Mouse (Mus musculus): Measurements from ENCODE around the gene Hap1. TPM values are rescaled to one million over a fixed set of nuclear protein-coding genes. Genes with fewer than 3 reads are reported as not detected.

The Hap1 gene
- polyA plus RNA-seq, 1 experiment = 1.0 TPM

GRCm38 (mm10) chr11:100389931-100390445 is 34.1 kb upstream of the Hap1 start:
- peak overlapping the region; percentile 77 for H3K4me2 ChIP-seq (ENCODE audit: low read depth)

GRCm38 (mm10) chr11:100388588-100388987 is 32.7 kb upstream of the Hap1 start:
- no peak overlapping the region for H3ac ChIP-seq (ENCODE audit: control insufficient read depth, insufficient read length)
- no peak for TF ChIP-seq POLR2A (IDR thresholded peaks at IDR 0.05; ENCODE audit: insufficient read length, low read depth)
- no peak for TF ChIP-seq CEBPB (IDR thresholded peaks at IDR 0.05; ENCODE audit: insufficient read depth, poor library complexity, severe bottlenecking)
- TF ChIP-seq MYOG (IDR thresholded peaks at IDR 0.05; ENCODE audit: control insufficient read depth in 1 of 3, insufficient read depth in 1 of 3, insufficient read length in 2 of 3, low read depth in 2 of 3) = no peak
- no peak for TF ChIP-seq TCF12 (IDR thresholded peaks at IDR 0.05; ENCODE audit: insufficient read depth, poor library complexity, severe bottlenecking)
- no peak for TF ChIP-seq POLR2AphosphoS2 (IDR thresholded peaks at IDR 0.05; ENCODE audit: insufficient read length, low read depth)
- no peak for TF ChIP-seq REST (IDR thresholded peaks at IDR 0.05; ENCODE audit: insufficient read depth, insufficient read length)
- no peak for TF ChIP-seq E2F4 (IDR thresholded peaks at IDR 0.05; ENCODE audit: insufficient read depth)
- no peak for TF ChIP-seq MYOD1 (IDR thresholded peaks at IDR 0.05; ENCODE audit: control insufficient read depth in 1 of 3, insufficient read length in 2 of 3, low read depth in 2 of 3)
- no peak for TF ChIP-seq USF1 (IDR thresholded peaks at IDR 0.05; ENCODE audit: low read depth)
- H3K27me3 ChIP-seq (ENCODE audit: control insufficient read depth, insufficient read depth, insufficient read length) = no peaks in the 10 kb centered on the region
- no peak overlapping the region for H3K4me3 ChIP-seq
- H3K79me2 ChIP-seq (ENCODE audit: control insufficient read depth, insufficient read depth) = peaks cover 70% of the 10 kb centered on the region
- H3K36me3 ChIP-seq (ENCODE audit: control insufficient read depth, insufficient read depth) = peaks cover 25% of the 10 kb centered on the region
- H3K4me2 ChIP-seq (ENCODE audit: low read depth) = peak overlapping the region; percentile 77

More at GRCm38 (mm10) chr11:100389931-100390445, 34.1 kb upstream of the Hap1 start:
- Histone ChIP-seq H3K79me2 (ENCODE audit: control insufficient read depth, insufficient read depth) (peaks cover 84% of the 10 kb centered on the region), H3K36me3 (ENCODE audit: control insufficient read depth, insufficient read depth) (peaks cover 11% of the 10 kb centered on the region), H3K4me3 (no peak overlapping the region), H3ac (ENCODE audit: control insufficient read depth, insufficient read length) (no peak overlapping the region), H3K27me3 (ENCODE audit: control insufficient read depth, insufficient read depth, insufficient read length) (no peaks in the 10 kb centered on the region)
- TF ChIP-seq REST (IDR thresholded peaks at IDR 0.05; ENCODE audit: insufficient read depth, insufficient read length) (no peak), MYOD1 (IDR thresholded peaks at IDR 0.05; ENCODE audit: control insufficient read depth in 1 of 3, insufficient read length in 2 of 3, low read depth in 2 of 3) (peak in 1 of 3 experiments; percentile 52), MYOG (IDR thresholded peaks at IDR 0.05; ENCODE audit: control insufficient read depth in 1 of 3, insufficient read depth in 1 of 3, insufficient read length in 2 of 3, low read depth in 2 of 3) (peak in 1 of 3 experiments; percentile 33)

- Histone ChIP-seq H3K27me3 (ENCODE audit: control insufficient read depth, insufficient read depth, insufficient read length) (no peaks in the 10 kb centered on the region), H3K4me3 (no peak overlapping the region), H3K36me3 (ENCODE audit: control insufficient read depth, insufficient read depth) (peaks cover 26% of the 10 kb centered on the region), H3K79me2 (ENCODE audit: control insufficient read depth, insufficient read depth) (peaks cover 62% of the 10 kb centered on the region), H3ac (ENCODE audit: control insufficient read depth, insufficient read length) (no peak overlapping the region), H3K4me2 (ENCODE audit: low read depth) (peak overlapping the region; percentile 77)
- TF ChIP-seq TCF12 (IDR thresholded peaks at IDR 0.05; ENCODE audit: insufficient read depth, poor library complexity, severe bottlenecking) (peak; percentile 75), POLR2A (IDR thresholded peaks at IDR 0.05; ENCODE audit: insufficient read length, low read depth) (no peak), SRF (IDR thresholded peaks at IDR 0.05; ENCODE audit: control insufficient read depth, insufficient read length, low read depth) (no peak), POLR2AphosphoS2 (IDR thresholded peaks at IDR 0.05; ENCODE audit: insufficient read length, low read depth) (no peak), MYOG (IDR thresholded peaks at IDR 0.05; ENCODE audit: control insufficient read depth in 1 of 3, insufficient read depth in 1 of 3, insufficient read length in 2 of 3, low read depth in 2 of 3) (peak; percentile 71 to 89 (median 72)), MAX (IDR thresholded peaks at IDR 0.05; ENCODE audit: low read depth) (no peak), TCF3 (IDR thresholded peaks at IDR 0.05; ENCODE audit: insufficient read length, low read depth) (peak; percentile 58), E2F4 (IDR thresholded peaks at IDR 0.05; ENCODE audit: insufficient read depth) (peak; percentile 74), MYOD1 (IDR thresholded peaks at IDR 0.05; ENCODE audit: control insufficient read depth in 1 of 3, insufficient read length in 2 of 3, low read depth in 2 of 3) (peak; percentile 48 to 94 (median 87)), CEBPB (IDR thresholded peaks at IDR 0.05; ENCODE audit: insufficient read depth, poor library complexity, severe bottlenecking) (no peak), REST (IDR thresholded peaks at IDR 0.05; ENCODE audit: insufficient read depth, insufficient read length) (no peak)
Measured at GRCm38 (mm10) chr11:100387589-100388375, 31.9 kb upstream of the Hap1 start.

- no peaks in the 10 kb centered on the region for H3K27me3 ChIP-seq (ENCODE audit: control insufficient read depth, insufficient read depth, insufficient read length)
- peaks cover 27% of the 10 kb centered on the region for H3K36me3 ChIP-seq (ENCODE audit: control insufficient read depth, insufficient read depth)
- no peak overlapping the region for H3ac ChIP-seq (ENCODE audit: control insufficient read depth, insufficient read length)
- H3K4me2 ChIP-seq (ENCODE audit: low read depth) = peak overlapping the region; percentile 77
- no peak overlapping the region for H3K4me3 ChIP-seq
- no peak for TF ChIP-seq POLR2A (IDR thresholded peaks at IDR 0.05; ENCODE audit: insufficient read length, low read depth)
- no peak for TF ChIP-seq E2F4 (IDR thresholded peaks at IDR 0.05; ENCODE audit: insufficient read depth)
- no peak for TF ChIP-seq MYOG (IDR thresholded peaks at IDR 0.05; ENCODE audit: control insufficient read depth in 1 of 3, insufficient read depth in 1 of 3, insufficient read length in 2 of 3, low read depth in 2 of 3)
- TF ChIP-seq TCF12 (IDR thresholded peaks at IDR 0.05; ENCODE audit: insufficient read depth, poor library complexity, severe bottlenecking) = no peak
- TF ChIP-seq CEBPB (IDR thresholded peaks at IDR 0.05; ENCODE audit: insufficient read depth, poor library complexity, severe bottlenecking) = no peak
- H3K79me2 ChIP-seq (ENCODE audit: control insufficient read depth, insufficient read depth) = peaks cover 55% of the 10 kb centered on the region
Measured at GRCm38 (mm10) chr11:100387111-100387510, 31.2 kb upstream of the Hap1 start.

- no peak overlapping the region for H3K4me3 ChIP-seq
- TF ChIP-seq TCF3 (IDR thresholded peaks at IDR 0.05; ENCODE audit: insufficient read length, low read depth) = no peak
- TF ChIP-seq TCF12 (IDR thresholded peaks at IDR 0.05; ENCODE audit: insufficient read depth, poor library complexity, severe bottlenecking) = no peak
- TF ChIP-seq USF1 (IDR thresholded peaks at IDR 0.05; ENCODE audit: low read depth) = no peak
- no peak for TF ChIP-seq E2F4 (IDR thresholded peaks at IDR 0.05; ENCODE audit: insufficient read depth)
- no peak for TF ChIP-seq POLR2AphosphoS2 (IDR thresholded peaks at IDR 0.05; ENCODE audit: insufficient read length, low read depth)
- TF ChIP-seq MYOG (IDR thresholded peaks at IDR 0.05; ENCODE audit: control insufficient read depth in 1 of 3, insufficient read depth in 1 of 3, insufficient read length in 2 of 3, low read depth in 2 of 3) = no peak
- TF ChIP-seq SRF (IDR thresholded peaks at IDR 0.05; ENCODE audit: control insufficient read depth, insufficient read length, low read depth) = no peak
- TF ChIP-seq CEBPB (IDR thresholded peaks at IDR 0.05; ENCODE audit: insufficient read depth, poor library complexity, severe bottlenecking) = no peak
- no peak for TF ChIP-seq POLR2A (IDR thresholded peaks at IDR 0.05; ENCODE audit: insufficient read length, low read depth)
- TF ChIP-seq REST (IDR thresholded peaks at IDR 0.05; ENCODE audit: insufficient read depth, insufficient read length) = no peak
- TF ChIP-seq MYOD1 (IDR thresholded peaks at IDR 0.05; ENCODE audit: control insufficient read depth in 1 of 3, insufficient read length in 2 of 3, low read depth in 2 of 3) = no peak
- TF ChIP-seq MAX (IDR thresholded peaks at IDR 0.05; ENCODE audit: low read depth) = no peak
- H3K79me2 ChIP-seq (ENCODE audit: control insufficient read depth, insufficient read depth) = peaks cover 50% of the 10 kb centered on the region
- H3ac ChIP-seq (ENCODE audit: control insufficient read depth, insufficient read length) = no peak overlapping the region
- H3K27me3 ChIP-seq (ENCODE audit: control insufficient read depth, insufficient read depth, insufficient read length) = no peaks in the 10 kb centered on the region
- H3K4me2 ChIP-seq (ENCODE audit: low read depth) = no peak overlapping the region
- peaks cover 33% of the 10 kb centered on the region for H3K36me3 ChIP-seq (ENCODE audit: control insufficient read depth, insufficient read depth)
Measured at GRCm38 (mm10) chr11:100386586-100386985, 30.7 kb upstream of the Hap1 start.
